ENCODE assay signal across 10 mouse cellular contexts in the genomic region with DNA sequence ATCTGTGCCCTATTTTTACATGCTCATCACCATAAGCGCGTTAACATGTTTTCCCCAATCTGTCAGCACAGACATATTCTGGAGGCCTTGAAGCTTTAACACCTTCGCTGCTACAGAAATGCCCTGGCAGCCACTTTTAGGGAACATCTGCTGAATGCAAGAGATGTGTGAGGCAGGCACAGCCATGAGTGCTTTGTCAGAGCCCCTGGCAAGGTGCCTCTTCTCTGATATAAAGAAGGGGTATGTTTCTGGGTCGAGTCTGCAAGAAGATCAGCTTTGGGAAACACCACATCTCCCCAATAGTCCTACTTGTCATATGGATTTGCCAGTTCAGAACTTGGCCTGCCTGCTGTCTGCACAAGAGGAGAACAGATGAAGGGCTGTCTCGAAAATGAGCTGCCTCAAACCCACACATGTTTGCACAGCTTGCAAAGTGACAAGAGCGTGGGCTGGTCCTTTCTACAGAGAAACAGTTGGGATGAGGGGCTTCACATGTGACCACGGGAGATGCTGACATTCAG.
DNase-seq lines count a peak whose midpoint lies in the region; ATAC-seq and TF ChIP-seq lines count a peak whose summit lies in the region.
"Had no signal": no experiment of that assay in that cellular context is flagged by ENCODE, and none has a peak within 500 bp of the region (broad histone marks: within the 10 kb centered on the region; RNA-seq: fewer than 3 reads in every experiment).

No protein-coding gene starts in this region.

- 38% methylated on average over 7 of the region's 7 CpGs for WGBS in forebrain, postnatal 0 days

- H3K36me3 ChIP-seq in forebrain, postnatal 0 days (ENCODE audit: insufficient read depth), result no peaks in the 10 kb centered on the region
- H3K36me3 ChIP-seq: hindbrain, embryonic 13.5 days; liver, embryonic 13.5 days had no signal

- H3K27me3 ChIP-seq in forebrain, postnatal 0 days (ENCODE audit: insufficient read depth, low read length), result no peaks in the 10 kb centered on the region
- H3K27me3 ChIP-seq: hindbrain, embryonic 13.5 days; liver, embryonic 13.5 days had no signal

- no peak overlapping the region for H3K4me3 ChIP-seq in cortical plate, adult 2 months (ENCODE audit: insufficient read depth, low read length)
- H3K4me3 ChIP-seq in forebrain, postnatal 0 days (ENCODE audit: low read depth, low read length), result no peak overlapping the region
- H3K4me3 ChIP-seq in gastrocnemius, adult 2 months, result no peak overlapping the region
- H3K4me3 ChIP-seq: hindbrain, embryonic 13.5 days; liver, embryonic 13.5 days had no signal

- TF ChIP-seq POLR2A in cortical plate, adult 2 months (IDR thresholded peaks at IDR 0.05; ENCODE audit: extremely low read depth, insufficient read depth, low read length), result no peak

- TF ChIP-seq CTCF in cortical plate, adult 2 months (IDR thresholded peaks at IDR 0.05; ENCODE audit: extremely low read depth, insufficient read depth, low read length), result no peak
- no peak for TF ChIP-seq CTCF in forebrain, postnatal 0 days (IDR thresholded peaks at IDR 0.05; ENCODE audit: low read depth)
- TF ChIP-seq CTCF in gastrocnemius, adult 2 months (IDR thresholded peaks at IDR 0.05), result no peak

- H3K4me1 ChIP-seq in cortical plate, adult 2 months (ENCODE audit: control insufficient read depth, insufficient read depth, low read length), result no peaks in the 10 kb centered on the region; the same call in none of the 2 replicates
- H3K4me1 ChIP-seq in forebrain, postnatal 0 days (ENCODE audit: insufficient read depth), result no peaks in the 10 kb centered on the region; the same call in 1 of the 2 replicates
- H3K4me1 ChIP-seq: hindbrain, embryonic 13.5 days; liver, embryonic 13.5 days had no signal

- ATAC-seq in forebrain, postnatal 0 days, result peak; percentile 93
- ATAC-seq in megakaryocyte, adult 5-6 weeks (ENCODE audit: poor library complexity, severe bottlenecking), result no peak

- H3K9me3 ChIP-seq in forebrain, postnatal 0 days (ENCODE audit: low read length), result no peaks in the 10 kb centered on the region
- H3K9me3 ChIP-seq: hindbrain, embryonic 13.5 days; liver, embryonic 13.5 days had no signal

- intact Hi-C loops in left cerebral cortex, postnatal 4 days (cut with DNase I), result no loop called here
- intact Hi-C loops in gastrocnemius, adult 2 months (cut with DNase I), result no loop called here

- H3K27ac ChIP-seq in cortical plate, adult 2 months (ENCODE audit: insufficient read depth, low read length), result peak overlapping the region; percentile 36; the same call in 1 of the 2 replicates
- peak overlapping the region; percentile 62 for H3K27ac ChIP-seq in forebrain, postnatal 0 days (ENCODE audit: low read depth, low read length)
- no peak overlapping the region for H3K27ac ChIP-seq in gastrocnemius, adult 2 months
- H3K27ac ChIP-seq: hindbrain, embryonic 13.5 days; liver, embryonic 13.5 days had no signal

- no peak overlapping the region for H3K4me2 ChIP-seq in forebrain, postnatal 0 days (ENCODE audit: low read depth)
- H3K4me2 ChIP-seq: hindbrain, embryonic 13.5 days; liver, embryonic 13.5 days had no signal

- DNase-seq in forebrain, postnatal 0 days, result peak; percentile 93
- DNase-seq in layer of hippocampus, postnatal 10 days (ENCODE audit: low spot score in 2 of 2), result peak; percentile 65 to 66
- DNase-seq in left cerebral cortex, postnatal 4 days, result peak; percentile 54
- no peak for DNase-seq in gastrocnemius, adult 2 months
- no peak for DNase-seq in adrenal gland, adult 18-20 months (ENCODE audit: low spot score in 2 of 2)
- DNase-seq: liver, embryonic 13.5 days; lung, postnatal 36 days had no signal

- H3K9ac ChIP-seq in forebrain, postnatal 0 days, result no peak overlapping the region
- H3K9ac ChIP-seq: hindbrain, embryonic 13.5 days; liver, embryonic 13.5 days had no signal

Comparison
In these comparisons a context has a peak if more than half of its experiments do, and no peak if none do; other contexts are left out.
1. DNase-seq: peak in forebrain, postnatal 0 days (single experiment), layer of hippocampus, postnatal 10 days (2 of 2) and left cerebral cortex, postnatal 4 days (single experiment); none in gastrocnemius, adult 2 months (single experiment) and adrenal gland, adult 18-20 months (0 of 2).